Mouse (Mus musculus) adrenal gland, postnatal 14 days (tissue): ENCODE results near the gene Lalba. TPM values are rescaled to one million over a fixed set of nuclear protein-coding genes. Genes with fewer than 3 reads are reported as not detected.
"Not testable (repeated sequence)": the region's sequence is repeated elsewhere in the genome, so short reads cannot be mapped to it uniquely, and the experiment has no call there.

ENCODE experiments used
- DNase-seq: peaks from one replicate; pipeline ENCODE4 v3.0.0; 2021; ENCODE audit warnings: mixed read lengths
- long read RNA-seq, 2 experiments: library from polyadenylated mRNA; stranded (forward); transcript quantifications; one replicate each; pipeline ENCODE4 v2.0.0; 2021
- total RNA-seq: library from RNA; stranded (reverse); gene quantifications from 2 replicates; pipeline ENCODE4 v1.2.3, GENCODE M21; 2021

Lalba gene
- total RNA-seq: not detected in 2 replicates
- long read RNA-seq, experiment 1: 0 reads
- long read RNA-seq, experiment 2: 0 reads

GRCm38 (mm10) chr15:98482701-98483100, at the start of gene Lalba:
TSS of gene Lalba (minus strand) at chr15:98482721.
- peak; percentile 25 for DNase-seq

GRCm38 (mm10) chr15:98532281-98532680, 49.8 kb upstream of the Lalba start:
- peak; percentile 50 for DNase-seq

GRCm38 (mm10) chr15:98528066-98528563, 45.6 kb upstream of the Lalba start:
- no peak for DNase-seq

- no peak for DNase-seq
Observed at GRCm38 (mm10) chr15:98527056-98527771, 44.7 kb upstream of the Lalba start.

- no peak for DNase-seq
Observed at GRCm38 (mm10) chr15:98526057-98526456, 43.5 kb upstream of the Lalba start.

GRCm38 (mm10) chr15:98521245-98521644, 38.7 kb upstream of the Lalba start:
- DNase-seq: no peak

- DNase-seq: peak; percentile 80
Observed at GRCm38 (mm10) chr15:98517380-98518355, 35.1 kb upstream of the Lalba start.

- DNase-seq: not testable (repeated sequence)
Observed at GRCm38 (mm10) chr15:98514845-98515244, 32.3 kb upstream of the Lalba start.

- no peak for DNase-seq
Observed at GRCm38 (mm10) chr15:98514146-98514545, 31.6 kb upstream of the Lalba start.

GRCm38 (mm10) chr15:98513676-98514075, 31.2 kb upstream of the Lalba start:
- DNase-seq: not testable (repeated sequence)

- DNase-seq: peak; percentile 78
Observed at GRCm38 (mm10) chr15:98512799-98513321, 30.3 kb upstream of the Lalba start.

- no peak for DNase-seq
Observed at GRCm38 (mm10) chr15:98512232-98512631, 29.7 kb upstream of the Lalba start.

- no peak for DNase-seq
Observed at GRCm38 (mm10) chr15:98511386-98511928, 28.9 kb upstream of the Lalba start.

GRCm38 (mm10) chr15:98510438-98511385, 28.2 kb upstream of the Lalba start:
- peak; percentile 88 for DNase-seq

- no peak for DNase-seq
Observed at GRCm38 (mm10) chr15:98509387-98509786, 26.9 kb upstream of the Lalba start.

GRCm38 (mm10) chr15:98507321-98507720, 24.8 kb upstream of the Lalba start:
- DNase-seq: no peak

- no peak for DNase-seq
Observed at GRCm38 (mm10) chr15:98506253-98506957, 23.9 kb upstream of the Lalba start.

- DNase-seq: peak; percentile 86
Observed at GRCm38 (mm10) chr15:98504514-98504913, 22.0 kb upstream of the Lalba start.

- no peak for DNase-seq
Observed at GRCm38 (mm10) chr15:98503317-98503716, 20.8 kb upstream of the Lalba start.

- DNase-seq: no peak
Observed at GRCm38 (mm10) chr15:98497631-98498030, 15.1 kb upstream of the Lalba start.
